Mouse (Mus musculus) left cerebral cortex, adult 2 months (tissue): ENCODE data around the gene Slc7a8. TPM values are rescaled to one million over a fixed set of nuclear protein-coding genes. Genes with fewer than 3 reads are reported as not detected.

Experiments used
- DNase-seq, 2 experiments: peaks; one replicate each; pipeline ENCODE4 v3.0.0; 2021 to 2022; ENCODE audit warnings: low spot score in 2 of 2, mixed read lengths in 1 of 2; ENCODE audit errors: extremely low spot score in 1 of 2
- H3K27ac ChIP-seq: fragments of 200-600 bp; 2 replicates; pipeline ENCODE4 v1.8.1; 2022
- H3K4me3 ChIP-seq: fragments of 200-600 bp; 2 replicates; pipeline ENCODE4 v1.8.1; 2022
- CTCF ChIP-seq: fragments of 200-600 bp; IDR thresholded peaks from 2 replicates; pipeline ENCODE4 v1.8.1; 2022; ENCODE audit warnings: antibody characterized with exemption, mild to moderate bottlenecking, moderate library complexity
- intact Hi-C: fragments of 180-260 bp; cut with DNase I; formaldehyde crosslinking; loops from one replicate; pipeline ENCODE4 v1.15.1; 2025
- total RNA-seq, 2 experiments: library from RNA; stranded (reverse); gene quantifications; 2 replicates each; pipeline ENCODE4 v1.2.3; 2021

The Slc7a8 gene
- total RNA-seq, 2 experiments from 2014 or later: 54.3 to 58.6 TPM

- TF ChIP-seq CTCF: no peak
- H3K4me3 ChIP-seq: no peak overlapping the region
- intact Hi-C loops: no loop called here
These were observed 75.0 kb downstream of the Slc7a8 start for GRCm38 (mm10) chr14:54706589-54707320.

GRCm38 (mm10) chr14:54705844-54706243, 75.9 kb downstream of the Slc7a8 start:
- intact Hi-C loops: no loop called here
- H3K4me3 ChIP-seq: no peak overlapping the region
- TF ChIP-seq CTCF: no peak
- H3K27ac ChIP-seq: no peak overlapping the region
- DNase-seq: no peak

More at GRCm38 (mm10) chr14:54706589-54707320, 75.0 kb downstream of the Slc7a8 start:
- no peak for DNase-seq
- no peak overlapping the region for H3K27ac ChIP-seq

GRCm38 (mm10) chr14:54703207-54703606, 78.5 kb downstream of the Slc7a8 start:
- intact Hi-C loops: no loop called here
- TF ChIP-seq CTCF: no peak

GRCm38 (mm10) chr14:54701298-54701697, 80.4 kb downstream of the Slc7a8 start:
- Histone ChIP-seq H3K27ac (no peak overlapping the region), H3K4me3 (no peak overlapping the region)
- TF ChIP-seq CTCF: peak; percentile 81
- DNase-seq: peak; percentile 68 to 77
- intact Hi-C loops: loop anchor here (2.0 kb wide), 1 partner anchor 50 kb away; no protein-coding TSS in a partner anchor

More at GRCm38 (mm10) chr14:54703207-54703606, 78.5 kb downstream of the Slc7a8 start:
- no peak for DNase-seq
- no peak overlapping the region for H3K27ac ChIP-seq
- no peak overlapping the region for H3K4me3 ChIP-seq

GRCm38 (mm10) chr14:54699586-54699985, 82.2 kb downstream of the Slc7a8 start:
- H3K27ac ChIP-seq: no peak overlapping the region
- TF ChIP-seq CTCF: no peak
- no peak overlapping the region for H3K4me3 ChIP-seq
- DNase-seq: no peak
- intact Hi-C loops: no loop called here

- H3K27ac ChIP-seq: no peak within 1 kb of the TSS
- H3K4me3 ChIP-seq: no peak within 1 kb of the TSS
- intact Hi-C loops: no loop called here
- TF ChIP-seq CTCF: no peak
- no peak for DNase-seq
These were observed 83.0 kb downstream of the Slc7a8 start, which contains the start of gene Gm29776 for GRCm38 (mm10) chr14:54698733-54699132. Gene Gm29776 (minus strand): TSS chr14:54698833.

- DNase-seq: no peak
- intact Hi-C loops: no loop called here
- no peak for TF ChIP-seq CTCF
- Histone ChIP-seq H3K4me3 (no peak overlapping the region), H3K27ac (no peak overlapping the region)
These were observed 85.0 kb downstream of the Slc7a8 start for GRCm38 (mm10) chr14:54696752-54697151.

- Histone ChIP-seq H3K4me3 (no peak overlapping the region), H3K27ac (no peak overlapping the region)
- no peak for TF ChIP-seq CTCF
- no peak for DNase-seq
- intact Hi-C loops: no loop called here
These were observed 86.7 kb downstream of the Slc7a8 start for GRCm38 (mm10) chr14:54695042-54695441.

GRCm38 (mm10) chr14:54687251-54687650, 94.5 kb downstream of the Slc7a8 start:
- no peak for TF ChIP-seq CTCF
- DNase-seq: no peak
- Histone ChIP-seq H3K27ac (peak overlapping the region; percentile 79), H3K4me3 (peak overlapping the region; percentile 56)
- intact Hi-C loops: loop anchor here (2.0 kb wide), 1 partner anchor 34 kb away; no protein-coding TSS in a partner anchor

GRCm38 (mm10) chr14:54686522-54687143, 95.1 kb downstream of the Slc7a8 start, which contains the start of gene Acin1:
Gene Acin1 (minus strand): TSS chr14:54686931.
- peak within 1 kb of the TSS; percentile 99 for H3K4me3 ChIP-seq

GRCm38 (mm10) chr14:54686063-54686521, 95.7 kb downstream of the Slc7a8 start, which contains the start of gene 1700123O20Rik:
Gene 1700123O20Rik (plus strand): TSS chr14:54686216.
- peak within 1 kb of the TSS; percentile 99 for H3K4me3 ChIP-seq
- peak; percentile 39 for TF ChIP-seq CTCF
- peak within 1 kb of the TSS; percentile 97 for H3K27ac ChIP-seq
- intact Hi-C loops: loop anchor here (2.0 kb wide), 1 partner anchor 33 kb away; no protein-coding TSS in a partner anchor
- DNase-seq: no peak

More at GRCm38 (mm10) chr14:54686522-54687143, 95.1 kb downstream of the Slc7a8 start, which contains the start of gene Acin1:
- DNase-seq: peak; percentile 100
- intact Hi-C loops: loop anchor here (2.0 kb wide), 1 partner anchor 34 kb away; no protein-coding TSS in a partner anchor
- peak within 1 kb of the TSS; percentile 97 for H3K27ac ChIP-seq
- no peak for TF ChIP-seq CTCF

GRCm38 (mm10) chr14:54685471-54685870, 96.3 kb downstream of the Slc7a8 start:
- intact Hi-C loops: no loop called here
- DNase-seq: no peak
- no peak for TF ChIP-seq CTCF
- peak overlapping the region; percentile 97 for H3K27ac ChIP-seq
- H3K4me3 ChIP-seq: peak overlapping the region; percentile 99
